Mouse (Mus musculus): ENCODE data around the gene Slc25a34. TPM values are rescaled to one million over a fixed set of nuclear protein-coding genes. Genes with fewer than 3 reads are reported as not detected.

Slc25a34 gene
- polyA plus RNA-seq, 1 experiment = 0.82 TPM

- TF ChIP-seq POLR2A (IDR thresholded peaks at IDR 0.05; ENCODE audit: insufficient read depth, low read length) = no peak
- H3K36me3 ChIP-seq (ENCODE audit: control insufficient read depth, insufficient read depth, low read length, poor library complexity, severe bottlenecking) = no peaks in the 10 kb centered on the region
- no peak overlapping the region for H3K9ac ChIP-seq (ENCODE audit: low read depth, poor library complexity, severe bottlenecking)
- H3K27ac ChIP-seq (ENCODE audit: insufficient read depth, low read length) = peak overlapping the region; percentile 42
- H3K27me3 ChIP-seq (ENCODE audit: control insufficient read depth, insufficient read depth, low read length, poor library complexity, severe bottlenecking) = no peaks in the 10 kb centered on the region
- 0 out of 2 replicates have a peak overlapping the region, but pooled peaks have one; percentile 1 for H3K4me3 ChIP-seq (ENCODE audit: low read depth, low read length)
- H3K9me3 ChIP-seq (replicated peaks; ENCODE audit: control insufficient read depth, insufficient read depth, low read length, poor library complexity, severe bottlenecking) = no peaks in the 10 kb centered on the region
- H3K4me1 ChIP-seq (ENCODE audit: control insufficient read depth, insufficient read depth, low read length) = peaks cover 12% of the 10 kb centered on the region
Observed at GRCm38 (mm10) chr4:141600364-141600763, 23.3 kb downstream of the Slc25a34 start.

- no peaks in the 10 kb centered on the region for H3K27me3 ChIP-seq (ENCODE audit: control insufficient read depth, insufficient read depth, low read length, poor library complexity, severe bottlenecking)
- H3K9me3 ChIP-seq (replicated peaks; ENCODE audit: control insufficient read depth, insufficient read depth, low read length, poor library complexity, severe bottlenecking) = no peaks in the 10 kb centered on the region
- peaks cover 12% of the 10 kb centered on the region for H3K4me1 ChIP-seq (ENCODE audit: control insufficient read depth, insufficient read depth, low read length)
- TF ChIP-seq POLR2A (IDR thresholded peaks at IDR 0.05; ENCODE audit: insufficient read depth, low read length) (no peak), EP300 (IDR thresholded peaks at IDR 0.05; ENCODE audit: insufficient read depth, low read depth, low read length) (peak; percentile 95)
- H3K9ac ChIP-seq (ENCODE audit: low read depth, poor library complexity, severe bottlenecking) = peak overlapping the region; percentile 87
- H3K36me3 ChIP-seq (ENCODE audit: control insufficient read depth, insufficient read depth, low read length, poor library complexity, severe bottlenecking) = peaks cover 8% of the 10 kb centered on the region; the same call in 1 of the 2 replicates
- peak overlapping the region; percentile 84 for H3K4me3 ChIP-seq (ENCODE audit: low read depth, low read length)
- H3K27ac ChIP-seq (ENCODE audit: insufficient read depth, low read length) = peak overlapping the region; percentile 98
Observed at GRCm38 (mm10) chr4:141599251-141600141, 24.1 kb downstream of the Slc25a34 start.

GRCm38 (mm10) chr4:141598894-141599250 is 24.7 kb downstream of the Slc25a34 start:
- TF ChIP-seq CTCF (IDR thresholded peaks at IDR 0.05; ENCODE audit: low read depth, low read length) = no peak
- no peak; the same call in 1 of the 2 replicates for TF ChIP-seq EP300 (IDR thresholded peaks at IDR 0.05; ENCODE audit: insufficient read depth, low read depth, low read length)
- TF ChIP-seq POLR2A (IDR thresholded peaks at IDR 0.05; ENCODE audit: insufficient read depth, low read length) = no peak
- Histone ChIP-seq H3K27me3 (ENCODE audit: control insufficient read depth, insufficient read depth, low read length, poor library complexity, severe bottlenecking) (no peaks in the 10 kb centered on the region), H3K4me1 (ENCODE audit: control insufficient read depth, insufficient read depth, low read length) (peaks cover 11% of the 10 kb centered on the region), H3K36me3 (ENCODE audit: control insufficient read depth, insufficient read depth, low read length, poor library complexity, severe bottlenecking) (peaks cover 14% of the 10 kb centered on the region; the same call in 1 of the 2 replicates), H3K9ac (ENCODE audit: low read depth, poor library complexity, severe bottlenecking) (peak overlapping the region; percentile 87), H3K9me3 (replicated peaks; ENCODE audit: control insufficient read depth, insufficient read depth, low read length, poor library complexity, severe bottlenecking) (no peaks in the 10 kb centered on the region), H3K27ac (ENCODE audit: insufficient read depth, low read length) (peak overlapping the region; percentile 98), H3K4me3 (ENCODE audit: low read depth, low read length) (peak overlapping the region; percentile 84)

- TF ChIP-seq EP300 (IDR thresholded peaks at IDR 0.05; ENCODE audit: insufficient read depth, low read depth, low read length) = peak; percentile 91
- no peak for TF ChIP-seq POLR2A (IDR thresholded peaks at IDR 0.05; ENCODE audit: insufficient read depth, low read length)
- TF ChIP-seq CTCF (IDR thresholded peaks at IDR 0.05; ENCODE audit: low read depth, low read length) = no peak
- H3K4me3 ChIP-seq (ENCODE audit: low read depth, low read length) = peak overlapping the region; percentile 84
- peak overlapping the region; percentile 87 for H3K9ac ChIP-seq (ENCODE audit: low read depth, poor library complexity, severe bottlenecking)
- H3K4me1 ChIP-seq (ENCODE audit: control insufficient read depth, insufficient read depth, low read length) = peaks cover 11% of the 10 kb centered on the region
- no peaks in the 10 kb centered on the region for H3K9me3 ChIP-seq (replicated peaks; ENCODE audit: control insufficient read depth, insufficient read depth, low read length, poor library complexity, severe bottlenecking)
- H3K27me3 ChIP-seq (ENCODE audit: control insufficient read depth, insufficient read depth, low read length, poor library complexity, severe bottlenecking) = no peaks in the 10 kb centered on the region
- H3K27ac ChIP-seq (ENCODE audit: insufficient read depth, low read length) = peak overlapping the region; percentile 98
- H3K36me3 ChIP-seq (ENCODE audit: control insufficient read depth, insufficient read depth, low read length, poor library complexity, severe bottlenecking) = peaks cover 14% of the 10 kb centered on the region; the same call in 1 of the 2 replicates
Observed at GRCm38 (mm10) chr4:141598199-141598893, 25.3 kb downstream of the Slc25a34 start.

- peaks cover 9% of the 10 kb centered on the region for H3K4me1 ChIP-seq (ENCODE audit: control insufficient read depth, insufficient read depth, low read length)
- H3K9ac ChIP-seq (ENCODE audit: low read depth, poor library complexity, severe bottlenecking) = peak overlapping the region; percentile 16; the same call in 1 of the 2 replicates
- H3K9me3 ChIP-seq (replicated peaks; ENCODE audit: control insufficient read depth, insufficient read depth, low read length, poor library complexity, severe bottlenecking) = no peaks in the 10 kb centered on the region
- peak; percentile 92 for TF ChIP-seq EP300 (IDR thresholded peaks at IDR 0.05; ENCODE audit: insufficient read depth, low read depth, low read length)
- no peak for TF ChIP-seq CTCF (IDR thresholded peaks at IDR 0.05; ENCODE audit: low read depth, low read length)
- H3K27ac ChIP-seq (ENCODE audit: insufficient read depth, low read length) = no peak overlapping the region
- peak overlapping the region; percentile 20 for H3K4me3 ChIP-seq (ENCODE audit: low read depth, low read length)
- H3K36me3 ChIP-seq (ENCODE audit: control insufficient read depth, insufficient read depth, low read length, poor library complexity, severe bottlenecking) = peaks cover 21% of the 10 kb centered on the region
- no peaks in the 10 kb centered on the region for H3K27me3 ChIP-seq (ENCODE audit: control insufficient read depth, insufficient read depth, low read length, poor library complexity, severe bottlenecking)
Observed at GRCm38 (mm10) chr4:141596700-141597328, 26.8 kb downstream of the Slc25a34 start.
